Mouse (Mus musculus): ENCODE measurements around the gene Agap1.

DNA sequence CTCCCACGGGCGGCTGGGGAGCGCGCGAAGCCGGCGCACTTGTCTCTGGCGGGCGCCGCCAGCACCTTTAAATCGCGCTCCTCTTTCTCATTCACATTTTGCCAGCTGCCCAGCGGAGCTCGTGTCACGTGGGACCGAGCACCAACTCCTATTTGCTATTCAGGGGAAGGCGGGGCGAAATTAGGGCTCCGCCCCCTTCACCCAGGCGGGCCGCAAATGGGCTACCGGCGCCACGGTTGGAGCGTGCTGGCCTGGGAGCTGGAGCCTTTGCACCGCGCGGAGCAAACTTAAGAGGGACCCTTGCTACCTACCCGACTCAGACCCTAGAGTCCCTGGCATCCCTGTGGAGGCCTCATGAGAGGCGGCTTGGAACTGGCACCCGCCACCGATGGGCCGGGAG, 476.5 kb downstream of the Agap1 start, which contains the start of gene Gbx2:
- TF ChIP-seq CTCF (IDR thresholded peaks at IDR 0.05; ENCODE audit: borderline replicate concordance, control insufficient read depth, extremely low read depth, insufficient read depth, low read length, poor library complexity) = no peak
- no peak for TF ChIP-seq POLR2A (IDR thresholded peaks at IDR 0.05; ENCODE audit: control insufficient read depth, extremely low read depth, insufficient read depth, low read length, poor library complexity)

All from thymus, adult 2 months (tissue).